Mouse (Mus musculus) liver, embryonic 14.5 days (tissue): ENCODE measurements at regions not wholly inside any gene's neighbourhood (a gene's known extent, or its start where the extent isn't known, plus 50 kb on each side); places are given as distances from the start of the nearest gene placed in this dataset.

Experiments used
- ATAC-seq: fragments of 200-750 bp; cut with Nextera tagmentation; 2 replicates; pipeline ENCODE4 v1.8.0; 2017; ENCODE audit warnings: moderate number of reproducible peaks, mild to moderate bottlenecking, moderate library complexity; ENCODE audit not compliant: insufficient read depth
- DNase-seq, 3 experiments: peaks; one replicate each; pipeline ENCODE4 v3.0.0-alpha.2; 2012 to 2013; ENCODE audit warnings: low read depth in 3 of 3, low spot score in 3 of 3
- H3K27ac ChIP-seq: fragments of 300-500 bp; sonication (generic); 2 replicates; pipeline ENCODE4 v1.5.1; 2014; ENCODE audit warnings: moderate library complexity, mild to moderate bottlenecking, control low read depth, inconsistent platforms
- H3K27me3 ChIP-seq: fragments of 300-500 bp; sonication (generic); 2 replicates; pipeline ENCODE4 v1.6.1; 2014; ENCODE audit warnings: mild to moderate bottlenecking, low read length, moderate library complexity; ENCODE audit not compliant: control insufficient read depth, insufficient read depth
- H3K36me3 ChIP-seq: fragments of 300-500 bp; sonication (generic); replicated peaks from 2 replicates; pipeline ENCODE4 v1.6.1; 2014; ENCODE audit warnings: low read depth; ENCODE audit not compliant: control insufficient read depth, insufficient read depth
- H3K4me1 ChIP-seq, 2 experiments: fragments of 200-500 bp in 1 of 2; fragments of 300-500 bp in 1 of 2; sonication (generic) in 1 of 2; replicated peaks; 2 replicates each; pipeline ENCODE4 v1.6.1; 2012 to 2014; ENCODE audit warnings: antibody characterized with exemption in 1 of 2, inconsistent platforms in 1 of 2, low read length in 1 of 2; ENCODE audit not compliant: control insufficient read depth in 2 of 2, insufficient read depth in 2 of 2
- H3K4me2 ChIP-seq: fragments of 300-500 bp; sonication (generic); 2 replicates; pipeline ENCODE4 v1.6.1; 2014; ENCODE audit warnings: low read depth, mild to moderate bottlenecking, control low read depth, moderate library complexity
- H3K4me3 ChIP-seq, 2 experiments: fragments of 200-500 bp in 1 of 2; fragments of 300-500 bp in 1 of 2; sonication (generic) in 1 of 2; 2 replicates each; pipeline ENCODE4 v1.5.1; 2012 to 2014; ENCODE audit warnings: low read depth in 2 of 2, low read length in 2 of 2, mild to moderate bottlenecking in 2 of 2, control low read depth in 1 of 2, inconsistent platforms in 1 of 2, moderate library complexity in 1 of 2; ENCODE audit not compliant: insufficient read depth in 1 of 2
- H3K9ac ChIP-seq: fragments of 300-500 bp; sonication (generic); replicated peaks from 2 replicates; pipeline ENCODE4 v1.6.1; 2014; ENCODE audit warnings: mild to moderate bottlenecking, control low read depth, moderate library complexity
- H3K9me3 ChIP-seq: fragments of 300-500 bp; sonication (generic); 2 replicates; pipeline ENCODE4 v1.6.1; 2016; ENCODE audit warnings: low read length, mixed read lengths; ENCODE audit not compliant: control insufficient read depth
- CTCF ChIP-seq: IDR thresholded peaks from 2 replicates; pipeline ENCODE4 v1.5.1; 2016; ENCODE audit warnings: antibody characterized with exemption, low read depth, control low read depth
- EP300 ChIP-seq: IDR thresholded peaks from 2 replicates; pipeline ENCODE4 v1.6.1; 2016; ENCODE audit warnings: antibody characterized with exemption, low read depth
- WGBS: fragments of 180-500 bp; shearing (Covaris S2); extraction: QIAGEN DNeasy Blood & Tissue Kit; methylation state at CpG from one replicate; pipeline ENCODE4 v1.1.7; 2014; ENCODE audit not compliant: insufficient replicate concordance; 5-methylcytosine and 5-hydroxymethylcytosine counted together

DNA sequence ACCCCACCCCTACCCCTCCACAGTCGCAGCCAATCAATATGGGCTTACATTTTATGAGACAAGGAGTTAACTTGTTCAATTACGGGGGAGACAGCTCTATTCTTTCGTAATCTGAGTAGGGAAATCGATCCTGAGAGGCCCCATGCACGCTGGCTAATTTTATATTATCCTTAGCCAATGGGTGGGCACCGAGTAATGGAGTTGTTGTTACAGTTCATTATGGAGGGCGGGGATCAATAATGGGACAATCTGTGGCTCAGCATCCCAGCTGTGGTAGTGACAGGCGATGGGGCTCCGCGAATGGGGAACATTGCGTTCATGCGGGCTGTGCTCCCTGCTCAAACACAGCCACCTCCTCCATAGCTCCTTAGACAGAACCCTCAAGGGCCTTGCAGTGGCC, 118.9 kb upstream of the Irx6 start:
- WGBS = 72% methylated on average over 12 of the region's 12 CpGs
- no peak overlapping the region for H3K9ac ChIP-seq
- TF ChIP-seq EP300 (no peak), CTCF (no peak)
- H3K4me3 ChIP-seq = no peak overlapping the region
- H3K4me1 ChIP-seq = no peaks in the 10 kb centered on the region
- DNase-seq (no peak), ATAC-seq (no peak)
- H3K36me3 ChIP-seq = no peaks in the 10 kb centered on the region
- H3K4me2 ChIP-seq = no peak overlapping the region
- no peak overlapping the region for H3K27ac ChIP-seq
- no peaks in the 10 kb centered on the region for H3K9me3 ChIP-seq
- no peaks in the 10 kb centered on the region for H3K27me3 ChIP-seq

DNA sequence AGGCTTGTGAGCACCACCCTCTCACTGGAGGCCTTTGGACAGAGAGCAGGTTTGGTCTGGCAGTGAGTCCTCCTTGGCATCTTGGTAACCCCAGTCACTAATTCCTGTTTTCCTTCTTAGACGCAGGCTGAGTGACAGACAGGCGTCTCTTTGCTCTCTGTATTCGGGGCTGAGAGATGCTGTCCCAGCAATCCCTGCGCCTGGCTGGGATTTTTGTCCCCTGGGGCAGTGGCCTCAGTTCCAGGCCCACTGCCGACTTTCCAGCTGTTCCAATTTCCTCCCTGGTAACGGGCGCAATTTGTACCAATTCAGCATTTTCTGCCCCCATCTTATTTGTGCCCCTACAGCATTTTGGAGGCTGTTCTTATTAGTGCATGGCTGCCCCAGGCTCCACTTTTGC, 118.5 kb upstream of the Irx6 start:
- DNase-seq (no peak), ATAC-seq (no peak)
- H3K27me3 ChIP-seq = no peaks in the 10 kb centered on the region
- no peaks in the 10 kb centered on the region for H3K9me3 ChIP-seq
- WGBS = 66% methylated on average over 7 of the region's 7 CpGs
- H3K9ac ChIP-seq = no peak overlapping the region
- no peaks in the 10 kb centered on the region for H3K4me1 ChIP-seq
- no peaks in the 10 kb centered on the region for H3K36me3 ChIP-seq
- H3K4me3 ChIP-seq = no peak overlapping the region
- TF ChIP-seq EP300 = no peak
- no peak for TF ChIP-seq CTCF
- no peak overlapping the region for H3K27ac ChIP-seq
- no peak overlapping the region for H3K4me2 ChIP-seq

DNA sequence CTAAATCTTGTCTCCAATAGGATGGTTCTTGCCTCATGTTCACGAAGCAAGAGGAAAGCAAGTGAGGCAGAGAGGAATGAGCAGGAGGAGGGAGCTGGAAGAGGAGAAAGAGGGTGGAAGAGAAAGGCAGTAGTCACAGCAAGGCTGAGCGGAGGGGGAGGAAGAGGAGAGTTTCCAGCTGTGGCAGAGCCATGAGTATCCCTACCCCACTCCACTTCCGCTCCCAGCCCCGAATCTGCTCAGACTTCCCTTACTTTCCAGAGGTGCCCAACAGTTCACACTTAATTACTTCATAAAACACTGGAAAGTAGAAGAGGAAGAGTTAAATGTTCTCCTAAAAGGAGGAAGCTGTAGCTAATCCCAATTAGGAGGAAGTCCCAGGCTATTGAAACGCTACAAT, 111.6 kb upstream of the Irx6 start:
- H3K4me1 ChIP-seq = no peaks in the 10 kb centered on the region
- TF ChIP-seq EP300 (no peak), CTCF (no peak)
- H3K4me3 ChIP-seq = no peak overlapping the region
- 35% methylated on average over 5 of the region's 5 CpGs for WGBS
- H3K9ac ChIP-seq = no peak overlapping the region
- no peaks in the 10 kb centered on the region for H3K36me3 ChIP-seq
- ATAC-seq (no peak), DNase-seq (no peak)
- H3K27me3 ChIP-seq = no peaks in the 10 kb centered on the region
- H3K27ac ChIP-seq = no peak overlapping the region
- H3K4me2 ChIP-seq = no peak overlapping the region
- no peaks in the 10 kb centered on the region for H3K9me3 ChIP-seq

DNA sequence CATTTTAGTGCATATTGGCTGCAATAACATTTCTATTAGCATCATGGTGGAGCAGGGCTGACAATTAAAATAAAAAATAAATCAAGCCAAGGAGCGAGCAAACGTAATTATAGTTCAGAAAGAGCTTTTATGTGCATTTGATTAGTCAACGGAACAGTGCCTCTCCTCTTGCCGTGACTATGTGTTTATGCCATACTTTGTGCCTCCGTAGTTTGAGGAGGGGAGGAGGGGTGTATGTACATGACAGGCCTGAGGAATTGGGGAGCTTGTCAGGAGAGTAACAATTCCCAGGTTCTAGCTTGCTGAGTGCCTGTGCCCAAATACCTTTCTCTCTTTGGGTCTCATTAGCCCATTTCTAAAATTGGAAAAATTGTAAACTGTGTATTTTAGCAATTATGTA, 111.1 kb upstream of the Irx6 start:
- Histone ChIP-seq H3K9ac (no peak overlapping the region), H3K9me3 (no peaks in the 10 kb centered on the region), H3K4me2 (no peak overlapping the region), H3K36me3 (no peaks in the 10 kb centered on the region), H3K4me1 (no peaks in the 10 kb centered on the region), H3K27me3 (no peaks in the 10 kb centered on the region), H3K27ac (no peak overlapping the region), H3K4me3 (no peak overlapping the region)
- TF ChIP-seq EP300 = no peak
- no peak for TF ChIP-seq CTCF
- ATAC-seq (no peak), DNase-seq (no peak)
- 68% methylated on average over 5 of the region's 5 CpGs for WGBS

DNA sequence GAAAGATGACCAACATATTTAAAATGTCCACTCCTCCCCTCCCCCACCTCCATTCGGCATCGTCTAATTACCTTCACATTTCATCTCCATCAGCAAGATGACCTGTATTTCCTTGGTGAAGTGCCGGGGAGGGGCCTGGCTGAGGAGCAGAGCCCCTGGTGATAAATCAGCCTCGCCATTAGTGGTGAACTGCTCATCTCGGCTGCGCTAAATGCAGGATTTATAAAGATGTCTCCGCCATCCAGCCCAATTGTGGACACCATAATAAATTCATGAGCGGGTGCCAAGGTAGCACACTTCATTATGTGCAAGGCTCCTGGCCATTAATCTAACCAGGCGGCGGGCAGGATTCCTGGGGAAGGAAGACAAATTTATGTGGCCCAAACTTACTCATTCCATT, 104.4 kb upstream of the Irx6 start:
- Histone ChIP-seq H3K4me3 (no peak overlapping the region), H3K9me3 (no peaks in the 10 kb centered on the region), H3K4me2 (no peak overlapping the region), H3K9ac (no peak overlapping the region), H3K27ac (no peak overlapping the region), H3K4me1 (no peaks in the 10 kb centered on the region), H3K27me3 (no peaks in the 10 kb centered on the region), H3K36me3 (no peaks in the 10 kb centered on the region)
- DNase-seq = no peak
- TF ChIP-seq EP300 = no peak
- 64% methylated on average over 10 of the region's 10 CpGs for WGBS
- ATAC-seq = no peak

DNA sequence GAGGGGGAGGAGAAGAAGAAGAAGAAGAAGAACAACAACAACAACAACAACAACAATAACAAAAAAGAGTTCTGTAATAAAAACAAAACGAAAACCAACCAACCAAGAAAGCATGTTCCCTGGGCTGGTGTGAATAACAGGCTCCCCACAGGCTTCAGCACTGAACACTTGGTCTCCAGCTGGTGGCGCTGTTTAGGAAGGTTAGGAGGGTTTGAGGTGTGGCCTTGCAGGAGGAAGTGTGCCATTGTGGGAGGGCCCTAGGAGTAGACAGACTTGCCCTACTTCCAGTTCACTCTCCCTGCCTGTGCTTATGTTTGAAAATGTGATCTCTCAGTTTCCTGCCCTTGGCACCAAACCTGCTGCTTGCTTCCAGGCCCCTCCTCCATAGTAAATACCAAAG, 94.6 kb upstream of the Irx6 start:
- H3K4me3 ChIP-seq = no peak overlapping the region
- WGBS = 48% methylated on average over 2 of the region's 2 CpGs
- no peak overlapping the region for H3K4me2 ChIP-seq
- DNase-seq (no peak), ATAC-seq (no peak)
- H3K36me3 ChIP-seq = no peaks in the 10 kb centered on the region
- no peak for TF ChIP-seq CTCF
- no peak for TF ChIP-seq EP300
- H3K4me1 ChIP-seq = no peaks in the 10 kb centered on the region
- no peaks in the 10 kb centered on the region for H3K9me3 ChIP-seq
- no peak overlapping the region for H3K9ac ChIP-seq
- no peak overlapping the region for H3K27ac ChIP-seq
- no peaks in the 10 kb centered on the region for H3K27me3 ChIP-seq
